Mouse (Mus musculus) thymus, postnatal 10 days (tissue): ENCODE results near the gene Mipep.

ENCODE experiments used
- DNase-seq, 2 experiments: peaks; one replicate each; pipeline ENCODE4 v3.0.0; 2021; ENCODE audit warnings: low spot score in 2 of 2

The Mipep gene

GRCm38 (mm10) chr14:60868325-60868724 lies 84.0 kb downstream of the Mipep start:
- DNase-seq, result no peak

GRCm38 (mm10) chr14:60871831-60872230 lies 87.5 kb downstream of the Mipep start:
- no peak for DNase-seq

GRCm38 (mm10) chr14:60882106-60882505 lies 97.7 kb downstream of the Mipep start:
- DNase-seq, result no peak

- DNase-seq, result no peak
Measured at GRCm38 (mm10) chr14:60882681-60883080, 98.3 kb downstream of the Mipep start.

GRCm38 (mm10) chr14:60885361-60885950 lies 101.1 kb downstream of the Mipep start:
- no peak for DNase-seq

GRCm38 (mm10) chr14:60893882-60894281 lies 109.5 kb downstream of the Mipep start:
- no peak for DNase-seq

GRCm38 (mm10) chr14:60895172-60896000 lies 111.0 kb downstream of the Mipep start:
- DNase-seq, result no peak

- DNase-seq, result no peak
Measured at GRCm38 (mm10) chr14:60898086-60898667, 113.8 kb downstream of the Mipep start.

- no peak for DNase-seq
Measured at GRCm38 (mm10) chr14:60904501-60904900, 120.1 kb downstream of the Mipep start.

- no peak for DNase-seq
Measured at GRCm38 (mm10) chr14:60906421-60907374, 122.3 kb downstream of the Mipep start.

- DNase-seq, result no peak
Measured at GRCm38 (mm10) chr14:60909351-60909750, 125.0 kb downstream of the Mipep start.

GRCm38 (mm10) chr14:60910506-60911444 lies 126.4 kb downstream of the Mipep start:
- DNase-seq, result no peak

- DNase-seq, result no peak
Measured at GRCm38 (mm10) chr14:60912981-60913468, 128.7 kb downstream of the Mipep start.

GRCm38 (mm10) chr14:60916661-60917060 lies 132.3 kb downstream of the Mipep start:
- no peak for DNase-seq

GRCm38 (mm10) chr14:60926011-60926410 lies 141.6 kb downstream of the Mipep start:
- DNase-seq, result no peak

GRCm38 (mm10) chr14:60935705-60936104 lies 151.3 kb downstream of the Mipep start:
- no peak for DNase-seq

GRCm38 (mm10) chr14:60937481-60938039 lies 153.2 kb downstream of the Mipep start:
- no peak for DNase-seq
